Mouse (Mus musculus) forebrain, embryonic 16.5 days (tissue): ENCODE results near the gene Fkbp14. TPM values are rescaled to one million over a fixed set of nuclear protein-coding genes. Genes with fewer than 3 reads are reported as not detected.

Source experiments
- ATAC-seq: fragments of 200-750 bp; cut with Nextera tagmentation; 2 replicates; pipeline ENCODE4 v1.8.0; 2017; ENCODE audit warnings: mild to moderate bottlenecking, moderate library complexity
- H3K27ac ChIP-seq: fragments of 300-500 bp; sonication (generic); 2 replicates; pipeline ENCODE4 v1.5.1; 2014; ENCODE audit warnings: low read length, control low read depth
- H3K27me3 ChIP-seq: fragments of 300-500 bp; sonication (generic); replicated peaks from 2 replicates; pipeline ENCODE4 v1.6.1; 2014; ENCODE audit warnings: low read length; ENCODE audit not compliant: control insufficient read depth, insufficient read depth
- H3K36me3 ChIP-seq: fragments of 300-500 bp; sonication (generic); 2 replicates; pipeline ENCODE4 v1.6.1; 2014; ENCODE audit not compliant: control insufficient read depth, insufficient read depth
- H3K4me1 ChIP-seq: fragments of 300-500 bp; sonication (generic); replicated peaks from 2 replicates; pipeline ENCODE4 v1.6.1; 2014; ENCODE audit warnings: low read length; ENCODE audit not compliant: control insufficient read depth, insufficient read depth
- H3K4me2 ChIP-seq: fragments of 300-500 bp; sonication (generic); 2 replicates; pipeline ENCODE4 v1.6.1; 2014; ENCODE audit warnings: mild to moderate bottlenecking, low read length, control low read depth
- H3K4me3 ChIP-seq: fragments of 300-500 bp; sonication (generic); replicated peaks from 2 replicates; pipeline ENCODE4 v1.5.1; 2014; ENCODE audit warnings: mild to moderate bottlenecking, low read length, control low read depth
- H3K9ac ChIP-seq: fragments of 300-500 bp; sonication (generic); replicated peaks from 2 replicates; pipeline ENCODE4 v1.6.1; 2014; ENCODE audit warnings: low read depth, low read length, control low read depth
- H3K9me3 ChIP-seq: fragments of 300-500 bp; sonication (generic); 2 replicates; pipeline ENCODE4 v1.6.1; 2016; ENCODE audit warnings: low read length; ENCODE audit not compliant: control insufficient read depth
- WGBS: fragments of 180-500 bp; shearing (Covaris S2); extraction: QIAGEN DNeasy Blood & Tissue Kit; methylation state at CpG from one replicate; pipeline ENCODE4 v1.1.7; 2014; 5-methylcytosine and 5-hydroxymethylcytosine counted together
- polyA plus RNA-seq: library from polyadenylated mRNA; unstranded; fragments of >200 nt; fragmentation: Nextera tagmentation; extraction: Ambion mirVana; gene quantifications from 2 replicates; pipeline ENCODE4 v1.2.1, GENCODE M21; 2015

Fkbp14 gene
- polyA plus RNA-seq, 1 experiment from 2014 or later, result 6.8 TPM

- H3K27me3 ChIP-seq, result no peaks in the 10 kb centered on the region
- peaks cover 29% of the 10 kb centered on the region for H3K4me1 ChIP-seq
- peak overlapping the region; percentile 66 for H3K4me2 ChIP-seq
- 0 out of 2 replicates have a peak overlapping the region, but pooled peaks have one; percentile 5 for H3K27ac ChIP-seq
- H3K9me3 ChIP-seq, result no peaks in the 10 kb centered on the region
- peak; percentile 94 for ATAC-seq
- 0% methylated on average over 20 of the region's 20 CpGs for WGBS
- H3K36me3 ChIP-seq, result no peaks in the 10 kb centered on the region
- H3K4me3 ChIP-seq, result peak overlapping the region; percentile 63
- peak overlapping the region; percentile 63 for H3K9ac ChIP-seq
Observed at GRCm38 (mm10) chr6:54592938-54593535, 4.1 kb downstream of the Fkbp14 start.

- Histone ChIP-seq H3K4me2 (peak overlapping the region; percentile 4), H3K4me1 (peaks cover 19% of the 10 kb centered on the region), H3K36me3 (no peaks in the 10 kb centered on the region), H3K9ac (no peak overlapping the region), H3K4me3 (no peak overlapping the region), H3K27me3 (no peaks in the 10 kb centered on the region), H3K27ac (no peak overlapping the region), H3K9me3 (no peaks in the 10 kb centered on the region)
- 36% methylated on average over 6 of the region's 6 CpGs for WGBS
- no peak for ATAC-seq
Observed at GRCm38 (mm10) chr6:54591778-54592177, 5.3 kb downstream of the Fkbp14 start.

GRCm38 (mm10) chr6:54590691-54591090, 6.4 kb downstream of the Fkbp14 start:
- Histone ChIP-seq H3K9ac (no peak overlapping the region), H3K27me3 (no peaks in the 10 kb centered on the region), H3K4me3 (no peak overlapping the region), H3K9me3 (no peaks in the 10 kb centered on the region), H3K27ac (no peak overlapping the region), H3K4me2 (no peak overlapping the region), H3K36me3 (no peaks in the 10 kb centered on the region), H3K4me1 (peaks cover 9% of the 10 kb centered on the region)
- no peak for ATAC-seq
- 95% methylated on average over 2 of the region's 2 CpGs for WGBS

GRCm38 (mm10) chr6:54588212-54588611, 8.9 kb downstream of the Fkbp14 start:
- no peak overlapping the region for H3K9ac ChIP-seq
- peaks cover 3% of the 10 kb centered on the region for H3K4me1 ChIP-seq
- H3K9me3 ChIP-seq, result no peaks in the 10 kb centered on the region
- H3K27ac ChIP-seq, result no peak overlapping the region
- H3K4me3 ChIP-seq, result no peak overlapping the region
- WGBS, result 41% methylated on average over 1 of the region's 1 CpGs
- H3K27me3 ChIP-seq, result no peaks in the 10 kb centered on the region
- no peaks in the 10 kb centered on the region for H3K36me3 ChIP-seq
- ATAC-seq, result no peak
- H3K4me2 ChIP-seq, result no peak overlapping the region

- H3K4me3 ChIP-seq, result no peak overlapping the region
- H3K9me3 ChIP-seq, result no peaks in the 10 kb centered on the region
- peaks cover 2% of the 10 kb centered on the region for H3K4me1 ChIP-seq
- WGBS, result 87% methylated on average over 4 of the region's 4 CpGs
- H3K27ac ChIP-seq, result no peak overlapping the region
- H3K36me3 ChIP-seq, result no peaks in the 10 kb centered on the region
- no peak for ATAC-seq
- no peaks in the 10 kb centered on the region for H3K27me3 ChIP-seq
- H3K4me2 ChIP-seq, result no peak overlapping the region
- no peak overlapping the region for H3K9ac ChIP-seq
Observed at GRCm38 (mm10) chr6:54587683-54588082, 9.4 kb downstream of the Fkbp14 start.

GRCm38 (mm10) chr6:54586911-54587310, 10.2 kb downstream of the Fkbp14 start:
- Histone ChIP-seq H3K4me2 (no peak overlapping the region), H3K4me1 (no peaks in the 10 kb centered on the region), H3K9me3 (no peaks in the 10 kb centered on the region), H3K27me3 (no peaks in the 10 kb centered on the region), H3K36me3 (no peaks in the 10 kb centered on the region), H3K9ac (no peak overlapping the region), H3K4me3 (no peak overlapping the region), H3K27ac (no peak overlapping the region)
- ATAC-seq, result no peak
- 69% methylated on average over 8 of the region's 8 CpGs for WGBS

GRCm38 (mm10) chr6:54586175-54586574, 10.9 kb downstream of the Fkbp14 start:
- ATAC-seq, result peak; percentile 62; the same call in 1 of the 2 replicates

GRCm38 (mm10) chr6:54573218-54573955, 23.7 kb downstream of the Fkbp14 start:
- Histone ChIP-seq H3K9ac (no peak overlapping the region), H3K36me3 (no peaks in the 10 kb centered on the region), H3K9me3 (no peaks in the 10 kb centered on the region), H3K4me3 (no peak overlapping the region), H3K27ac (no peak overlapping the region), H3K4me2 (peak overlapping the region; percentile 12; the same call in 1 of the 2 replicates), H3K4me1 (peaks cover 22% of the 10 kb centered on the region), H3K27me3 (no peaks in the 10 kb centered on the region)
- ATAC-seq, result peak; percentile 62
- WGBS, result 15% methylated on average over 6 of the region's 6 CpGs

More at GRCm38 (mm10) chr6:54586175-54586574, 10.9 kb downstream of the Fkbp14 start:
- no peaks in the 10 kb centered on the region for H3K27me3 ChIP-seq
- no peak overlapping the region for H3K27ac ChIP-seq
- no peaks in the 10 kb centered on the region for H3K4me1 ChIP-seq
- 17% methylated on average over 2 of the region's 2 CpGs for WGBS
- H3K4me3 ChIP-seq, result no peak overlapping the region
- no peaks in the 10 kb centered on the region for H3K36me3 ChIP-seq
- H3K9ac ChIP-seq, result no peak overlapping the region
- no peak overlapping the region for H3K4me2 ChIP-seq
- H3K9me3 ChIP-seq, result no peaks in the 10 kb centered on the region

GRCm38 (mm10) chr6:54569776-54570175, 27.3 kb downstream of the Fkbp14 start:
- WGBS, result 15% methylated on average over 7 of the region's 7 CpGs
- Histone ChIP-seq H3K9ac (no peak overlapping the region), H3K4me3 (no peak overlapping the region), H3K4me2 (0 out of 2 replicates have a peak overlapping the region, but pooled peaks have one; percentile 7), H3K27me3 (no peaks in the 10 kb centered on the region), H3K4me1 (peaks cover 31% of the 10 kb centered on the region), H3K36me3 (no peaks in the 10 kb centered on the region), H3K9me3 (no peaks in the 10 kb centered on the region), H3K27ac (peak overlapping the region; percentile 64)
- ATAC-seq, result no peak
